Mouse (Mus musculus) olfactory bulb, adult 2 months (tissue): ENCODE measurements around the gene Lin28b. TPM values are rescaled to one million over a fixed set of nuclear protein-coding genes. Genes with fewer than 3 reads are reported as not detected.

Experiments
- H3K27ac ChIP-seq: fragments of 200-500 bp; 2 replicates; pipeline ENCODE4 v1.5.1; 2012; ENCODE audit warnings: low read depth, low read length; ENCODE audit not compliant: insufficient read depth
- H3K4me1 ChIP-seq: fragments of 200-500 bp; 2 replicates; pipeline ENCODE4 v1.6.1; 2012; ENCODE audit warnings: low read length; ENCODE audit not compliant: control insufficient read depth, insufficient read depth
- H3K4me3 ChIP-seq: fragments of 200-500 bp; 2 replicates; pipeline ENCODE4 v1.5.1; 2012; ENCODE audit warnings: mild to moderate bottlenecking, low read depth, low read length, moderate library complexity; ENCODE audit not compliant: insufficient read depth
- CTCF ChIP-seq: fragments of 200-500 bp; IDR thresholded peaks from 2 replicates; pipeline ENCODE4 v1.5.1; 2012; ENCODE audit warnings: low read depth, mild to moderate bottlenecking, low read length, moderate library complexity; ENCODE audit not compliant: insufficient read depth
- POLR2A ChIP-seq: fragments of 200-500 bp; IDR thresholded peaks from 2 replicates; pipeline ENCODE4 v1.6.1; 2012; ENCODE audit warnings: mild to moderate bottlenecking, low read depth, low read length, moderate library complexity; ENCODE audit not compliant: insufficient read depth
- WGBS: fragments of 180-500 bp; shearing (Covaris S2); methylation state at CpG from one replicate; pipeline ENCODE4 v1.1.7; 2018; 5-methylcytosine and 5-hydroxymethylcytosine counted together
- polyA plus RNA-seq: library from polyadenylated mRNA; stranded (reverse); fragments of >200 nt; gene quantifications from 2 replicates; pipeline ENCODE4 v1.2.4, GENCODE M21; 2012; ENCODE audit warnings: low replicate concordance; ENCODE audit not compliant: missing spikeins, insufficient read depth, insufficient read length

Lin28b gene
- not detected in 2 replicates for polyA plus RNA-seq

DNA sequence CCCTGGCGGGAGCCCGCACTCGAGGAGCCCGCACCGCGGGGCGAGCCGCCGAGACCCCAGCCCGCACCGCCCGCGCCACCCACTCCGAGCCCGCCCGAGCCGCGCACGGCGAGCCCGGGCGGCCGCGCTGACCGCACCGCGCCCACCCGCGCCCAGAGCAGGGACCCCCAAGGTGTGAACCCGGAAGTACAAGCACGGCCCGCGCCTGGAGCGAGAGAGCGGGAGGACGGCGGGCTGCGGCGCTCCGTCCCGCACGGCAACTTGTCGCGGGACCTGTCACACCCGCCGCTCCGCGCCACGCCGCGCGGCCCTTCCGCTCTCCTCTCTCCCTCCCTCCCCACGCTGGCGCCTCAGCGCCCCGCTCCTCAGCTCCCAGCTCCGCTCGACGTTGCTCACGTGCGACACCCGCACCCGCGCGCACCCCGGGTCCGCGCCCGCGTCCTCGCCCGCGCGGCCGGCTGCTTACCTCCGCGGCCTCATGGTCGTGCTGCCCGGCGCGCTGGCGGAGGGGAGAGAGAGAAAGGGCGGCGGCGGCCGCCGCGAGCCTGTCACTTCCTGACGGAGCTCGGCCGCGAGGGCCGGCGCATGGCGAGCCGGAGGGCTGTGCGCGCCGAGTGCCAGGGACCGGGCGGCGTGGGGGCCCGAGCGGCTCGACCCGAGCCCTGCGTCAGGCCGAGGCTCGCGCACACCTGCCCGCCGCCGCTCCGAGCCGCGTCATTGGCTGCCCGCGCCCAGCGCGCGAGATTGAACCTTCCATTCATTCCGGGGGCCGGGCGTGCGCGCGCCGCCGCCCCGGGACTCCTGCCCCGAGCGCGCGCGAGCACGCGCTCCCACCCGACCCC lies at the start of gene Lin28b:
TSS of gene Lin28b (minus strand) at position 635 of the 842 bp plus-strand sequence.
- H3K27ac ChIP-seq, result no peak within 1 kb of the TSS
- WGBS, result under 1% methylated on average over 133 of the region's 139 CpGs
- TF ChIP-seq POLR2A, result no peak
- no peak for TF ChIP-seq CTCF
- H3K4me3 ChIP-seq, result peak within 1 kb of the TSS; percentile 48
- peaks cover 7% of the 10 kb centered on the region for H3K4me1 ChIP-seq

DNA sequence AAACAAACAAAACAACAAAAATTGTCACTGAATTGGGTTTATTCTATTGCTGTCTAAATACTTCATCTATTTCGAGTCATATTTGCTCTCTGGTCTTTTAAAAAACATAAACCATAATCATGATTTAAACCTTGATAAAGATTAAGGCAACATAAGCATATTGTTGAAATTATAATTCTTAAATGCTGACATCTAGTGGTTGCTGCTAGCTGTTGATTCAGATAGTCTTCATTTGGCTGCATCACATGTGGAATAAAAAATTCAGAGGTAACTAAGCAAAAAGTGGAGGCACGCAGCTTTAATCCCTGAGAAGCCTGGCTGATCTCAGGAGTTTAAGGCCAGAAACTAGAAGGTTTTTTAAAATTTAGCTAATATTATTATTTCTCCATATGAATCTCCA lies 25.6 kb upstream of the Lin28b start:
- WGBS, result 52% methylated on average over 2 of the region's 2 CpGs
- TF ChIP-seq POLR2A (no peak), CTCF (no peak)
- no peak overlapping the region for H3K27ac ChIP-seq
- no peak overlapping the region for H3K4me3 ChIP-seq
- no peaks in the 10 kb centered on the region for H3K4me1 ChIP-seq

DNA sequence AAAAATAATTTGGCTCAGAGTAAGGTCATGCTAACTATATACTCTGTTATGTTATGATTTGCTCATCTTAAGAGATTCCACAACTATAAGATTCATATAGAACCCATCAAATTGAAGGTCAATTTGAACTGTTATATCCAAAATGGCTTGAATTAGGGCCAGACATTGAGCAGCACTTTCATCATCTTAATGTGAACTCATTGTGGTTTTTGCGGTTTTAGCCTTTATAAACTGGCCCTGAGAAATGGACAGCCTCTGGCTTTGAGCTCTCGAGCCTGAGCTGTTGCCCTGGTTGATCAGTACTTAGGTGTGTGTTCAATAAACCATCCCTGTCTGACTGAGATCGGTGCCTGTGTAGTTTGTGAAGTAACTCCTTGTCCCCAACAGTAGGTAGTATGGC lies 24.5 kb upstream of the Lin28b start:
- no peak for TF ChIP-seq POLR2A
- TF ChIP-seq CTCF, result no peak
- no peak overlapping the region for H3K4me3 ChIP-seq
- 90% methylated on average over 3 of the region's 3 CpGs for WGBS

DNA sequence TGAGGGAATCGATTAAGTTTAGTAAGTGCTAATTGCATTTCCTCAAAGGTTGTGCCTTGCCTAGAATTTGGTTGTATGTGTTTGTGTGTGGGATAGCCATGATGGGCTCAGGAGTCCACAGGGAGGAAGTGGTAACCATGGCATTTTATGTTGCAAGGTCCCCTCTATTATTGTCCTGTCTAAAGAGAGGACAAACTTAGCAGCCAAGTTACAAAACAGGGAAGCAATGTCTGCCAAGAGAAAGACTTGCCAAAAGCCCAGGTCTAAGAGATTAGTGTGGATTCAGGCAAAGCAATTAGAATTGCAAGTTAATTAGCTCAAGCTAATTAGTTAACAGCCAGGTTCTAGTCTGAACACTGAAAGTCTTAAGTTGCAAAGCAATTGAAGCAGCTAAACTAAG lies 14.1 kb upstream of the Lin28b start:
- Histone ChIP-seq H3K4me3 (no peak overlapping the region), H3K4me1 (no peaks in the 10 kb centered on the region), H3K27ac (no peak overlapping the region)
- 38% methylated on average over 1 of the region's 1 CpGs for WGBS
- TF ChIP-seq CTCF (no peak), POLR2A (no peak)

More for the DNA sequence above, 24.5 kb upstream of the Lin28b start:
- no peaks in the 10 kb centered on the region for H3K4me1 ChIP-seq
- H3K27ac ChIP-seq, result no peak overlapping the region

DNA sequence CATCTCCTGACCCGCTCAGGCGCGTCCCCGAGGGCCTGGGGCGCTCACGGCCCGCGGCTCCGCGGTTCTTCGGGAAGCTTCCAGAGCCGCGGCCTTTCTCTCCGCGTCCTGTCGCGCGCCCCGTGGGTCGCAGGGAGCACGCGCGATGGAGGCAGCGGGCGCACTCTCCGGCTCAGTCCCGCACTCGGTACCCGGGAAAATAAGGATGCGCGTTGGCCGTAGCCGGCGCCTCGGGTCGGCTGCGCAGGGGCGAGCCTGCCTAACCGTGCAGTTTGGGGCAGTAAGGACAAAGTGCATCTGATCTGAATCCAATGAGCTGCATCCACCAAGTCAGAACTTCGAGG lies 380 bp upstream of the Lin28b start:
- WGBS, result under 1% methylated on average over 40 of the region's 40 CpGs
- Histone ChIP-seq H3K4me1 (peaks cover 7% of the 10 kb centered on the region), H3K4me3 (peak overlapping the region; percentile 48), H3K27ac (no peak overlapping the region)
- no peak for TF ChIP-seq POLR2A
- TF ChIP-seq CTCF, result no peak

DNA sequence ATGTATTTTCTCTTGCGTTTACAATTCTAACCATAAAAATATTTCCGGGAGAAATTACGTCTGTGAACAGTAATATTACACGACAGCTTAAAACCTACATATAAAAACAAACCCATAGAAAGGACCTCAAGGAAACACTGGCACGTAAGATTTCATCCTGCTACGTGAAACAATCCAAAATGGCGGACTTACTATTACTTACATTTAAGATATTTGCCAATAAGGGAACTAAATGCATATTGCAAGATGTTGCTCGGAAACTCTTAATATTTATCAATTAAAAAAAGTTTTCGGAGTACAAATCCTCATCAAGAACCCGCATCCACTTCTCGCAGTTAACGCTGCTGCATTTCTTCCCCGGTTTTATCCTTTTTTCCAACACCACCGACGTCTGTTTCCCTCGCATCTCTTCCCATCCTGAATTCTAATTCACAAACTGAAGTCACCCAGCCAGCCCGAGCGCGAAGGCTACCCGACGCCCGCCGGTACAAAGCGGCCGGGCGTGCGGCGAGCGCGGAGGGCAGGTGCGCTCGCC lies 902 bp downstream of the Lin28b start:
- WGBS, result 3% methylated on average over 32 of the region's 32 CpGs
- peak overlapping the region; percentile 48 for H3K4me3 ChIP-seq
- H3K4me1 ChIP-seq, result peaks cover 7% of the 10 kb centered on the region
- no peak overlapping the region for H3K27ac ChIP-seq
- TF ChIP-seq CTCF (no peak), POLR2A (no peak)

DNA sequence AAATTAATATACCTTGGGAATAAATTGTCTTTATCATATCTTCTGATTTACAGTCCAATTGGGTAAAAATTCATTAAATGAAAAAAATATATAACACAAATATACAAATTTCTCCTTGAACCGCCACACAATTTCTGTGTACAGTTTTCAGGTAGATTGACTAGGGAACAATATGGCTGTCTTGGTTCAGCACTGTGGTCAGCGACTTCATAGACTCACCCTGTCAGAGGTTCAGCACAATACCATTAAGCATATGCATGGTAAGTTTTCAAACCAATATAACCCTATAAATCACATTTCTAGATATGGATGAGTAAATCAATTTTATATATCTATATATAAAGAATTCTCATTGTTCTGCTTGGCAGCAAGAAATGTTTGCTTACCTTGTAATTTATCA lies 3.0 kb downstream of the Lin28b start:
- Histone ChIP-seq H3K4me1 (peaks cover 7% of the 10 kb centered on the region), H3K4me3 (no peak overlapping the region), H3K27ac (no peak overlapping the region)
- TF ChIP-seq CTCF (no peak), POLR2A (no peak)
- 67% methylated on average over 2 of the region's 2 CpGs for WGBS

DNA sequence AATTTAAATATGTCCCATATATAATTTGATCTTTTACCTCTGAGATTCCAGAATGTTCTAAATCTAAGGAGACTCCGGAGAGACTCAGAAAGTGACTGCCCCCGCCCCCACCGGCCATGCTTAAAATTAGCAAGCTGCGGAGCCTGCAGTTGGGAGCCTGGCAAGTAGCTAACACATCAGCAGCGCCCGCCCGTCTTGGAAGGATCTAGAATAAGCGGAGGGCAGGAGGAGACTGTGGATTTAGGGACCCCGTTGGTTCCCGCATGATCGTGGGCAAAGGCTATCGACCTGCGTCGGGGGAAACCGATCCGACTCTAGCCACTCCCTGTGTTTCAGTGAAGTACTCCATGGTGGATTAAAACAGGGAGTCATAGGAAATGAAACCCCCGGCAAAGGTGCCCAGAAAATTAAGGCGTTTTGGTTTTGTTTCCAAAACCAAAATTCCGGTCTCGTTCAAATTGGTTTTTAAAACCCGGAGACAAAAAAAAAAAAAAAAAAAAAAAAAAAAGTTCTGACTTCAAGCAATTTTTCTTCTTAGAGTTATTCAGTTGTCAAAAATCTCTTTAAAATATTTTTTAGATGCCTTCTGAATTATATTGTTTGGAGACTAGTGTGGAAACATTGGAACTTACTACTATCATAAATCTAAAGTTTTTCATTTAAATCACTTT lies 12.4 kb downstream of the Lin28b start:
- no peak overlapping the region for H3K4me3 ChIP-seq
- no peaks in the 10 kb centered on the region for H3K4me1 ChIP-seq
- no peak overlapping the region for H3K27ac ChIP-seq
- 4% methylated on average over 21 of the region's 21 CpGs for WGBS
- TF ChIP-seq CTCF (no peak), POLR2A (no peak)

DNA sequence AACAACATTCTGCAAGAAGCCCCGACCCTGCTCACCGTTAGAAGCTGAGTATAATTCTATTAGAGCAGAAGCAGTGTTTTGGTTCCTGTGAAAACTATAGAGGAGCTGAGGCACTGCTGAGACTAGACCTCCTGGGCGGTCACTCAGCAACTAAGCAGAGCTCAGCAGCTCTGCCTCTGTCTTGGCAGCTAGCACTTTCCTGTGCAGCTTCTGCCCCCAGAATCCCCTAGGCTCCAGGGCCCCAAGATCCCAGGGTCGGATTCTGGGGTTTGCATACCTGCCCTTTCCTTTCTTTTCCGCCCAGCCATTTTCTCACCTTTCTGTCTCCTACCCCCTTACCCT lies 13.1 kb downstream of the Lin28b start:
- TF ChIP-seq POLR2A (no peak), CTCF (no peak)
- Histone ChIP-seq H3K4me3 (no peak overlapping the region), H3K27ac (no peak overlapping the region), H3K4me1 (no peaks in the 10 kb centered on the region)
- 20% methylated on average over 5 of the region's 5 CpGs for WGBS
